10 mouse cellular contexts compared by ENCODE assay signal in the genomic region with DNA sequence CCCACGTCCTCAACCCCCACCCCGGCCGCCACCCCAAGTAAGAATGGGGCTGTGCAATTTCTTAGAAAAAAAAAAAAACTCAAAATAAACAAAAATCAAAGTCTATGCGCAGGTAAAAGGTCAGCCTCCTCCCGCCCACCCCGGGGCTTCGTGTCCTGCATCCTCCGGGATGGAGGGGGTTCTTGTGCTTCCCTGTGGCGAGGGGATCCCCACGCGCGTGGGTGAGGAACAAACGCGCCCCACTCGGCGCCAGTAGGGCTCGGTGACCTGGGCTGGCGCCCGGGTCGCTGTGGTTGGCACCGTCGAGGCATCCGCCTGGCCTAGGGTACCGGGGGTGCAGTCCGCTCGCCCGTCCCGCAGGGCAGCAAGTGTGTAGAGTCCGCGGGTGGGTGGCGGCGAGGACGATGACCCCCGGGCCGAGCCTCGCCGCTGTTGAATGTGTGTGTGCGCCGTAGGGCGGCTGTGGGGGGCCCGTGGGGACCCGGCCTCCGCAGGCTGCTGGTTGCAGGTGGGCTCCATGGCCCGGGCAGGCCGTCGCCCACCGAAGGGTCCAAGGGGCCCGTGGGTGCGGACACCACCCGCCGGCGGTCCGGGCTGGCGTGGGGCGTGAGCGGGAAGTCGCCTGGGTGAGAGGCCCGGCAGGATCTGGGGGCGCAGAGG. TPM values are rescaled to one million over a fixed set of nuclear protein-coding genes. Genes with fewer than 3 reads are reported as not detected.
A peak's percentile ranks its signal among the peaks of the same experiment; 100 is the strongest.
DNase-seq lines count a peak whose midpoint lies in the region; ATAC-seq and TF ChIP-seq lines count a peak whose summit lies in the region.
"Had no signal": no experiment of that assay in that cellular context is flagged by ENCODE, and none has a peak within 500 bp of the region (broad histone marks: within the 10 kb centered on the region; RNA-seq: fewer than 3 reads in every experiment).

No protein-coding gene starts in this region.

- peak overlapping the region; percentile 47 for H3K9ac ChIP-seq in kidney, postnatal 0 days (ENCODE audit: low read depth, low read length)
- H3K9ac ChIP-seq in forebrain, embryonic 13.5 days, result peak overlapping the region; percentile 52; the same call in 1 of the 2 replicates
- peak overlapping the region; percentile 60 for H3K9ac ChIP-seq in limb, embryonic 12.5 days (replicated peaks)

- 0 out of 2 replicates have a peak, but pooled peaks have one; percentile 8 for ATAC-seq in kidney, postnatal 0 days (replicated peaks; ENCODE audit: low FRiP score, low read depth)
- no peak for ATAC-seq in forebrain, embryonic 13.5 days
- ATAC-seq in limb, embryonic 12.5 days (ENCODE audit: insufficient number of reproducible peaks, insufficient read depth, low FRiP score, low TSS enrichment, low read depth), result no peak
- ATAC-seq in monocyte, adult 5-6 weeks (replicated peaks; ENCODE audit: insufficient number of reproducible peaks, low FRiP score, low TSS enrichment, poor library complexity, severe bottlenecking), result no peak

- no peak for DNase-seq in kidney, postnatal 0 days (ENCODE audit: low spot score)
- DNase-seq in kidney, postnatal 14 days, result no peak
- no peak for DNase-seq in right cerebral cortex, postnatal 4 days
- no peak for DNase-seq in natural killer cell, adult 2 months (ENCODE audit: low spot score in 2 of 2)
- DNase-seq: cerebellum, adult 8-10 months had no signal

- H3K27me3 ChIP-seq in kidney, postnatal 0 days (ENCODE audit: insufficient read depth, low read length), result peaks cover 26% of the 10 kb centered on the region
- H3K27me3 ChIP-seq in forebrain, embryonic 13.5 days, result peaks cover 75% of the 10 kb centered on the region
- H3K27me3 ChIP-seq in limb, embryonic 12.5 days, result peaks cover 74% of the 10 kb centered on the region
- no peaks in the 10 kb centered on the region for H3K27me3 ChIP-seq in small intestine, adult 2 months (ENCODE audit: control insufficient read depth, insufficient read depth, low read length)

- H3K4me2 ChIP-seq in kidney, postnatal 0 days (ENCODE audit: low read length), result peak overlapping the region; percentile 80
- peak overlapping the region; percentile 56 for H3K4me2 ChIP-seq in forebrain, embryonic 13.5 days
- H3K4me2 ChIP-seq in limb, embryonic 12.5 days, result peak overlapping the region; percentile 77

- H3K9me3 ChIP-seq in kidney, postnatal 0 days (replicated peaks; ENCODE audit: low read length), result no peaks in the 10 kb centered on the region
- peaks cover 17% of the 10 kb centered on the region for H3K9me3 ChIP-seq in forebrain, embryonic 13.5 days (replicated peaks)
- H3K9me3 ChIP-seq in limb, embryonic 12.5 days, result peaks cover 17% of the 10 kb centered on the region

- no peak for TF ChIP-seq POLR2A in small intestine, adult 2 months (IDR thresholded peaks at IDR 0.05; ENCODE audit: low read depth, low read length)

- no peaks in the 10 kb centered on the region for H3K36me3 ChIP-seq in kidney, postnatal 0 days (ENCODE audit: insufficient read depth, low read length)
- peaks cover 44% of the 10 kb centered on the region for H3K36me3 ChIP-seq in forebrain, embryonic 13.5 days (ENCODE audit: poor library complexity, severe bottlenecking)
- no peaks in the 10 kb centered on the region for H3K36me3 ChIP-seq in limb, embryonic 12.5 days
- no peaks in the 10 kb centered on the region for H3K36me3 ChIP-seq in small intestine, adult 2 months (ENCODE audit: control insufficient read depth, insufficient read depth, low read length)

- no peak for TF ChIP-seq CTCF in kidney, postnatal 0 days (IDR thresholded peaks at IDR 0.05; ENCODE audit: low read depth)
- TF ChIP-seq CTCF in small intestine, adult 2 months (IDR thresholded peaks at IDR 0.05; ENCODE audit: extremely low read depth, insufficient read length, insufficient replicate concordance, low read depth, low read length), result no peak

- 41% methylated on average over 59 of the region's 59 CpGs for WGBS in kidney, postnatal 0 days
- WGBS in forebrain, embryonic 13.5 days, result 52% methylated on average over 59 of the region's 59 CpGs
- 40% methylated on average over 58 of the region's 59 CpGs for WGBS in limb, embryonic 12.5 days
- 41% methylated on average over 59 of the region's 59 CpGs for WGBS in small intestine, adult 2 months

- peaks cover 17% of the 10 kb centered on the region for H3K4me1 ChIP-seq in kidney, postnatal 0 days (replicated peaks; ENCODE audit: insufficient read depth, low read length)
- H3K4me1 ChIP-seq in forebrain, embryonic 13.5 days, result peaks cover 15% of the 10 kb centered on the region
- H3K4me1 ChIP-seq in limb, embryonic 12.5 days (replicated peaks), result peaks cover 21% of the 10 kb centered on the region
- H3K4me1 ChIP-seq in small intestine, adult 2 months (ENCODE audit: control insufficient read depth, insufficient read depth, insufficient read length, low read length), result peaks cover 16% of the 10 kb centered on the region

- H3K27ac ChIP-seq in kidney, postnatal 0 days, result no peak overlapping the region
- H3K27ac ChIP-seq in forebrain, embryonic 13.5 days, result no peak overlapping the region
- H3K27ac ChIP-seq in limb, embryonic 12.5 days, result no peak overlapping the region
- H3K27ac ChIP-seq in small intestine, adult 2 months (ENCODE audit: insufficient read depth, low read depth, low read length), result no peak overlapping the region

- peak overlapping the region; percentile 38 for H3K4me3 ChIP-seq in kidney, postnatal 0 days (replicated peaks; ENCODE audit: low read depth, low read length)
- H3K4me3 ChIP-seq in forebrain, embryonic 13.5 days, result peak overlapping the region; percentile 30
- peak overlapping the region; percentile 44 for H3K4me3 ChIP-seq in limb, embryonic 12.5 days (replicated peaks)
- H3K4me3 ChIP-seq in small intestine, adult 2 months (ENCODE audit: low read depth, low read length), result peak overlapping the region; percentile 72
- H3K4me3 ChIP-seq: myocyte had no signal

RNA-seq across cellular contexts. Expression of gene Lrg1, which starts 2.0 kb away (rescaled TPM):
- polyA plus RNA-seq in kidney, postnatal 0 days (2015; fragmentation: Nextera tagmentation; extraction: Ambion mirVana), result 1.7 and 1.9 TPM in 2 replicates
- not detected in 2 replicates for polyA plus RNA-seq in forebrain, embryonic 13.5 days (2015; fragmentation: Nextera tagmentation; extraction: Ambion mirVana)
- 0.24 TPM in 1 of 2 replicates, not detected in the other for polyA plus RNA-seq in limb, embryonic 12.5 days (2016; fragmentation: Nextera tagmentation; extraction: Ambion mirVana)
- polyA plus RNA-seq in small intestine, adult 2 months (2012; rRNA removed), result 10.6 and 28.7 TPM in 2 replicates
- not detected in 3 replicates for total RNA-seq in monocyte, adult 5-6 weeks (2017)

RNA-seq across cellular contexts. Expression of gene Plin5, which starts 6.4 kb away (rescaled TPM):
- polyA plus RNA-seq in kidney, postnatal 0 days (2015; fragmentation: Nextera tagmentation; extraction: Ambion mirVana), result 1.2 and 1.3 TPM in 2 replicates
- 0.27 and 0.52 TPM in 2 replicates for polyA plus RNA-seq in forebrain, embryonic 13.5 days (2015; fragmentation: Nextera tagmentation; extraction: Ambion mirVana)
- 0.10 TPM in 2 replicates for polyA plus RNA-seq in limb, embryonic 12.5 days (2016; fragmentation: Nextera tagmentation; extraction: Ambion mirVana)
- 0.04 and 0.05 TPM in 2 replicates for polyA plus RNA-seq in small intestine, adult 2 months (2012; rRNA removed)
- total RNA-seq in monocyte, adult 5-6 weeks (2017), result not detected in 3 replicates

RNA-seq across cellular contexts. Expression of gene Plin4, which starts 14.2 kb away (rescaled TPM):
- polyA plus RNA-seq in kidney, postnatal 0 days (2015; fragmentation: Nextera tagmentation; extraction: Ambion mirVana), result 0.08 and 0.09 TPM in 2 replicates
- 0.06 and 0.08 TPM in 2 replicates for polyA plus RNA-seq in forebrain, embryonic 13.5 days (2015; fragmentation: Nextera tagmentation; extraction: Ambion mirVana)
- polyA plus RNA-seq in limb, embryonic 12.5 days (2016; fragmentation: Nextera tagmentation; extraction: Ambion mirVana), result 0.12 and 0.23 TPM in 2 replicates
- polyA plus RNA-seq in small intestine, adult 2 months (2012; rRNA removed), result 6.2 and 8.9 TPM in 2 replicates
- total RNA-seq in monocyte, adult 5-6 weeks (2017), result not detected in 3 replicates

RNA-seq across cellular contexts. Expression of gene Sema6b, which starts 16.3 kb away (rescaled TPM):
- 0.87 and 1.2 TPM in 2 replicates for polyA plus RNA-seq in kidney, postnatal 0 days (2015; fragmentation: Nextera tagmentation; extraction: Ambion mirVana)
- polyA plus RNA-seq in forebrain, embryonic 13.5 days (2015; fragmentation: Nextera tagmentation; extraction: Ambion mirVana), result 4.2 and 4.3 TPM in 2 replicates
- polyA plus RNA-seq in limb, embryonic 12.5 days (2016; fragmentation: Nextera tagmentation; extraction: Ambion mirVana), result 3.1 and 3.3 TPM in 2 replicates
- polyA plus RNA-seq in small intestine, adult 2 months (2012; rRNA removed), result 6.4 and 12.2 TPM in 2 replicates
- 0.53 to 1.2 TPM (median 0.87 TPM) in 3 replicates for total RNA-seq in monocyte, adult 5-6 weeks (2017)

RNA-seq across cellular contexts. Expression of gene Tnfaip8l1, which starts 38.5 kb away (rescaled TPM):
- 7.4 and 7.8 TPM in 2 replicates for polyA plus RNA-seq in kidney, postnatal 0 days (2015; fragmentation: Nextera tagmentation; extraction: Ambion mirVana)
- polyA plus RNA-seq in forebrain, embryonic 13.5 days (2015; fragmentation: Nextera tagmentation; extraction: Ambion mirVana), result 8.0 and 8.4 TPM in 2 replicates
- polyA plus RNA-seq in limb, embryonic 12.5 days (2016; fragmentation: Nextera tagmentation; extraction: Ambion mirVana), result 8.3 and 9.5 TPM in 2 replicates
- polyA plus RNA-seq in small intestine, adult 2 months (2012; rRNA removed), result 4.2 and 10.3 TPM in 2 replicates
- 0.39 to 0.43 TPM in 2 of 3 replicates, not detected in the other for total RNA-seq in monocyte, adult 5-6 weeks (2017)
